Mouse (Mus musculus) liver, adult (tissue): ENCODE measurements around the gene Nle1.

ENCODE experiments used
- GATA4 ChIP-seq: IDR thresholded peaks from 2 replicates; pipeline ENCODE4 v1.6.1; 2014; ENCODE audit warnings: mild to moderate bottlenecking, low read length; ENCODE audit not compliant: insufficient replicate concordance

Nle1 gene

GRCm38 (mm10) chr11:82886559-82886958 lies 21.7 kb downstream of the Nle1 start:
- TF ChIP-seq GATA4 = no peak

- no peak for TF ChIP-seq GATA4
Observed at GRCm38 (mm10) chr11:82883180-82883579, 25.0 kb downstream of the Nle1 start.

- no peak for TF ChIP-seq GATA4
Observed at GRCm38 (mm10) chr11:82877726-82878344, 30.4 kb downstream of the Nle1 start.

- TF ChIP-seq GATA4 = no peak
Observed at GRCm38 (mm10) chr11:82875631-82876030, 32.6 kb downstream of the Nle1 start.

GRCm38 (mm10) chr11:82874924-82875323 lies 33.3 kb downstream of the Nle1 start:
- no peak for TF ChIP-seq GATA4

GRCm38 (mm10) chr11:82871031-82871446 lies 37.2 kb downstream of the Nle1 start, which contains the start of gene Rffl:
Rffl (minus strand) TSS chr11:82871210.
- TF ChIP-seq GATA4 = no peak

- no peak for TF ChIP-seq GATA4
Observed at GRCm38 (mm10) chr11:82870173-82871030, 37.8 kb downstream of the Nle1 start.

- no peak for TF ChIP-seq GATA4
Observed at GRCm38 (mm10) chr11:82869506-82870172, 38.6 kb downstream of the Nle1 start.

- TF ChIP-seq GATA4 = peak; percentile 49; the same call in 1 of the 2 replicates
Observed at GRCm38 (mm10) chr11:82867956-82868355, 40.3 kb downstream of the Nle1 start.

- no peak for TF ChIP-seq GATA4
Observed at GRCm38 (mm10) chr11:82866850-82867564, 41.2 kb downstream of the Nle1 start.

GRCm38 (mm10) chr11:82865957-82866356 lies 42.3 kb downstream of the Nle1 start:
- TF ChIP-seq GATA4 = no peak

- no peak for TF ChIP-seq GATA4
Observed at GRCm38 (mm10) chr11:82863488-82863931, 44.7 kb downstream of the Nle1 start.

GRCm38 (mm10) chr11:82863059-82863458 lies 45.2 kb downstream of the Nle1 start:
- no peak for TF ChIP-seq GATA4

GRCm38 (mm10) chr11:82862638-82863037 lies 45.6 kb downstream of the Nle1 start:
- TF ChIP-seq GATA4 = no peak

GRCm38 (mm10) chr11:82861558-82861957 lies 46.7 kb downstream of the Nle1 start:
- TF ChIP-seq GATA4 = no peak
